Mouse (Mus musculus): ENCODE measurements around the gene Mapk8ip2. TPM values are rescaled to one million over a fixed set of nuclear protein-coding genes. Genes with fewer than 3 reads are reported as not detected.

Mapk8ip2 gene
- polyA plus RNA-seq, 1 experiment from 2014 or later = 0.41 TPM

- 50% methylated on average over 12 of the region's 12 CpGs for WGBS
- Histone ChIP-seq H3K4me2 (ENCODE audit: low read length) (no peak overlapping the region), H3K4me1 (ENCODE audit: control insufficient read depth in 2 of 2, insufficient read depth in 2 of 2, low read length in 2 of 2) (no peaks in the 10 kb centered on the region), H3K36me3 (ENCODE audit: control insufficient read depth, insufficient read depth, low read length) (no peaks in the 10 kb centered on the region), H3K9me3 (ENCODE audit: control insufficient read depth, low read length) (peaks cover 4% of the 10 kb centered on the region; the same call in 1 of the 2 replicates), H3K27ac (replicated peaks in 1 of 2; ENCODE audit: control insufficient read depth in 1 of 2, insufficient read depth in 1 of 2, low read depth in 2 of 2, low read length in 2 of 2) (no peak overlapping the region), H3K9ac (ENCODE audit: low read length) (no peak overlapping the region), H3K27me3 (ENCODE audit: control insufficient read depth, insufficient read depth, low read length) (no peaks in the 10 kb centered on the region), H3K4me3 (ENCODE audit: control insufficient read depth in 1 of 2, insufficient read depth in 1 of 2, low read depth in 1 of 2, low read length in 2 of 2) (no peak overlapping the region)
- ATAC-seq (ENCODE audit: insufficient number of reproducible peaks, insufficient read depth, low FRiP score, low read depth) = no peak
Observed at GRCm38 (mm10) chr15:89488182-89488581, 34.5 kb downstream of the Mapk8ip2 start.

DNA sequence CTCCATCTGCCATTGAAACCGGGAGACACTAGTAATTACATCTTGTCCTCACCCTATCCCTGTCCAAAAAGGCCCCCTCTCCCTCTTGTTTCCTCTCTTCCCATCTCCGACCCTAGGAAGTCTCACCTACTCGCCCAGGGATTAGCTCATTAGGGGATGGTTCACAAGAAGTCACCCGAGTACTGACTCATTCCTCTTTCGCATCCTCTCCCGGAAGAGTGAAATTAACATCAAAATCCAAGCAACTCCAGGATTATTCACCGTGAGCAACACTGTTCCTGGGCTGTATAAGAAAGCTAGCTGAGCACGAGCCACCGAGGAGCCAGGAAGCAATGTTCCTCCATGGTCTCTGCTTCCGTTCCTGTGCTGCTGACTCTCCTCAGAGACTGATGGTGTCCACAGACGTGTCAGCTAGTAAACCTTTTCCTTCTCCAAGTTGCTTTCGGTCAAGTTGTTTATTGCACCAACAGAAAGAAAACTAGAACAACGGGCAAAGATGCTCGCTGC lies 35.0 kb downstream of the Mapk8ip2 start:
- peaks cover 4% of the 10 kb centered on the region; the same call in 1 of the 2 replicates for H3K9me3 ChIP-seq (ENCODE audit: control insufficient read depth, low read length)
- ATAC-seq (ENCODE audit: insufficient number of reproducible peaks, insufficient read depth, low FRiP score, low read depth) = no peak
- H3K27ac ChIP-seq (replicated peaks in 1 of 2; ENCODE audit: control insufficient read depth in 1 of 2, insufficient read depth in 1 of 2, low read depth in 2 of 2, low read length in 2 of 2) = no peak overlapping the region
- H3K27me3 ChIP-seq (ENCODE audit: control insufficient read depth, insufficient read depth, low read length) = no peaks in the 10 kb centered on the region
- no peak overlapping the region for H3K4me2 ChIP-seq (ENCODE audit: low read length)
- no peaks in the 10 kb centered on the region for H3K36me3 ChIP-seq (ENCODE audit: control insufficient read depth, insufficient read depth, low read length)
- no peaks in the 10 kb centered on the region for H3K4me1 ChIP-seq (ENCODE audit: control insufficient read depth in 2 of 2, insufficient read depth in 2 of 2, low read length in 2 of 2)
- no peak overlapping the region for H3K4me3 ChIP-seq (ENCODE audit: control insufficient read depth in 1 of 2, insufficient read depth in 1 of 2, low read depth in 1 of 2, low read length in 2 of 2)
- no peak overlapping the region for H3K9ac ChIP-seq (ENCODE audit: low read length)
- WGBS = 27% methylated on average over 14 of the region's 14 CpGs

DNA sequence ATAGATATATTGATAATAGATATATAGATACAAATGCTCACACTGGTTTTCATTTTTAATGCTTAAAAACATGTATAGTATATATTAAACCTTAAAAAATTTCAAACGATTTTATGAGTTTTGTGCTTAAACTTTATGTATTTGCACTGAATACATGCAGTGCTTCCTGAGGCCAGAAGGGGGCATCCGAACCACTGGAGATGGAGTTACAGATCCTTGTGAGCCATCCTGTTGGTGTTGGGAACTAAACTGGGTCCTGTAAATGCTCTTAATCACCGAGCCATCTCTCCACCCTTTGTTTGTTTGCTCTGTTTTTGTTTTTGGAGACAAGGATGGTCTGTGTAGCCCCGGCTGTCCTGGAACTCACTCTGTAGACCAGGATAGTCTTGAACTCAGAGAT lies 41.3 kb downstream of the Mapk8ip2 start:
- Histone ChIP-seq H3K36me3 (ENCODE audit: control insufficient read depth, insufficient read depth, low read length) (no peaks in the 10 kb centered on the region), H3K4me1 (ENCODE audit: control insufficient read depth in 2 of 2, insufficient read depth in 2 of 2, low read length in 2 of 2) (peaks cover 2 to 9% of the 10 kb centered on the region in 2 experiments; a peak in 3 of 4 replicates), H3K4me2 (ENCODE audit: low read length) (no peak overlapping the region), H3K9ac (ENCODE audit: low read length) (no peak overlapping the region), H3K27me3 (ENCODE audit: control insufficient read depth, insufficient read depth, low read length) (peaks cover 32% of the 10 kb centered on the region), H3K9me3 (ENCODE audit: control insufficient read depth, low read length) (peaks cover 4% of the 10 kb centered on the region; the same call in 1 of the 2 replicates), H3K4me3 (ENCODE audit: control insufficient read depth in 1 of 2, insufficient read depth in 1 of 2, low read depth in 1 of 2, low read length in 2 of 2) (no peak overlapping the region), H3K27ac (replicated peaks in 1 of 2; ENCODE audit: control insufficient read depth in 1 of 2, insufficient read depth in 1 of 2, low read depth in 2 of 2, low read length in 2 of 2) (no peak overlapping the region)
- WGBS = 71% methylated on average over 4 of the region's 4 CpGs
- no peak for ATAC-seq (ENCODE audit: insufficient number of reproducible peaks, insufficient read depth, low FRiP score, low read depth)

DNA sequence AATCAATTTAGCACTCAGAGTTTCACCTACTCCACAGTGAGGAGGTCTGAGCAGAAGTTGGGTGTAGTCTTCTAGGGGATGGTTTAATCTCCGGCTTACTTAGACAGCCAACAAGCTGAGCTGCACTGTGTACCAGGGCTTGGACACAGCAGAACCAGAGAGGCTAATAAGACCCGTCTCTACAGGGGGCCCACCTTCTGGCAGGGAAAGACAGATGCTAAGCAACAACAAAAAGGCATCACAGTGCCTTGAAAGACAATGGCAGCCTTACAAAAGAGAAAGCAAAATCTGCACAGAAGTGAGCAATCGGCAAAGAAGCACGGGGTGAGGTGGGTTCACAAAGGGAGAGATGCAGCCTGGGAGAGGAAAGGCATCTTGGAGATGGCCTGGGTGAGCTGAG lies 42.4 kb downstream of the Mapk8ip2 start:
- Histone ChIP-seq H3K4me3 (ENCODE audit: control insufficient read depth in 1 of 2, insufficient read depth in 1 of 2, low read depth in 1 of 2, low read length in 2 of 2) (no peak overlapping the region), H3K27ac (replicated peaks in 1 of 2; ENCODE audit: control insufficient read depth in 1 of 2, insufficient read depth in 1 of 2, low read depth in 2 of 2, low read length in 2 of 2) (no peak overlapping the region), H3K4me1 (ENCODE audit: control insufficient read depth in 2 of 2, insufficient read depth in 2 of 2, low read length in 2 of 2) (peaks cover 2 to 9% of the 10 kb centered on the region in 2 experiments; a peak in 3 of 4 replicates), H3K9me3 (ENCODE audit: control insufficient read depth, low read length) (peaks cover 4% of the 10 kb centered on the region; the same call in 1 of the 2 replicates), H3K4me2 (ENCODE audit: low read length) (no peak overlapping the region), H3K36me3 (ENCODE audit: control insufficient read depth, insufficient read depth, low read length) (0 out of 2 replicates have a peak, but pooled peaks cover 3% of the 10 kb centered on the region), H3K9ac (ENCODE audit: low read length) (no peak overlapping the region), H3K27me3 (ENCODE audit: control insufficient read depth, insufficient read depth, low read length) (peaks cover 44% of the 10 kb centered on the region)
- WGBS = 62% methylated on average over 4 of the region's 4 CpGs
- ATAC-seq (ENCODE audit: insufficient number of reproducible peaks, insufficient read depth, low FRiP score, low read depth) = no peak

DNA sequence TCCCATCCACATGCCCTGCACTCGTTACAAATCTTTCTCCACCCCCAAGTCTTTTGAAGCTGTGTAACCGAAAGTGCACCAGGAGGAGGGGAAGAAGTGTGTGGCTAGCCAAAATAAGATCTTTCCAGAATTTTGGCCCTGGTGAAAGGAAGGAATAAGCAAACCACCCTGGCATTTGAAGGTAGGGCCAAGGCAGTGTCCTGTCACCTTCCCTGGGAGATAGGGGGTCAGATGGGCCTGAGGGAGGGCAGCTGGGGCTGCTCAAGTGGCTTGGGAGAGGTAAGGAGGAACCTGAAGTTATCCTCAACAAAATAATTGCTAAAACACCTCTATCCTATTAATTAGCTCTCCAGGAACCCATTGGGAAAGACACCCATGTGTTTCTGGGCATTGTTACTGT lies 43.1 kb downstream of the Mapk8ip2 start:
- Histone ChIP-seq H3K4me2 (ENCODE audit: low read length) (no peak overlapping the region), H3K36me3 (ENCODE audit: control insufficient read depth, insufficient read depth, low read length) (0 out of 2 replicates have a peak, but pooled peaks cover 3% of the 10 kb centered on the region), H3K4me1 (ENCODE audit: control insufficient read depth in 2 of 2, insufficient read depth in 2 of 2, low read length in 2 of 2) (peaks cover 2 to 9% of the 10 kb centered on the region in 2 experiments; a peak in 3 of 4 replicates), H3K27me3 (ENCODE audit: control insufficient read depth, insufficient read depth, low read length) (peaks cover 49% of the 10 kb centered on the region), H3K9ac (ENCODE audit: low read length) (no peak overlapping the region), H3K27ac (replicated peaks in 1 of 2; ENCODE audit: control insufficient read depth in 1 of 2, insufficient read depth in 1 of 2, low read depth in 2 of 2, low read length in 2 of 2) (peak overlapping the region; percentile 21 to 56; a peak in 2 of 4 replicates), H3K9me3 (ENCODE audit: control insufficient read depth, low read length) (peaks cover 4% of the 10 kb centered on the region; the same call in 1 of the 2 replicates), H3K4me3 (ENCODE audit: control insufficient read depth in 1 of 2, insufficient read depth in 1 of 2, low read depth in 1 of 2, low read length in 2 of 2) (no peak overlapping the region)
- WGBS = 45% methylated on average over 2 of the region's 2 CpGs
- no peak for ATAC-seq (ENCODE audit: insufficient number of reproducible peaks, insufficient read depth, low FRiP score, low read depth)

GRCm38 (mm10) chr15:89497391-89498048 lies 43.8 kb downstream of the Mapk8ip2 start:
- H3K4me2 ChIP-seq (ENCODE audit: low read length) = no peak overlapping the region; the same call in 1 of the 2 replicates
- peaks cover 2 to 9% of the 10 kb centered on the region in 2 experiments; a peak in 3 of 4 replicates for H3K4me1 ChIP-seq (ENCODE audit: control insufficient read depth in 2 of 2, insufficient read depth in 2 of 2, low read length in 2 of 2)
- 12% methylated on average over 4 of the region's 4 CpGs for WGBS
- ATAC-seq (ENCODE audit: insufficient number of reproducible peaks, insufficient read depth, low FRiP score, low read depth) = peak; percentile 79
- peak overlapping the region; percentile 75 for H3K9ac ChIP-seq (ENCODE audit: low read length)
- H3K9me3 ChIP-seq (ENCODE audit: control insufficient read depth, low read length) = peaks cover 4% of the 10 kb centered on the region; the same call in 1 of the 2 replicates
- H3K27ac ChIP-seq (replicated peaks in 1 of 2; ENCODE audit: control insufficient read depth in 1 of 2, insufficient read depth in 1 of 2, low read depth in 2 of 2, low read length in 2 of 2) = peak overlapping the region; percentile 61 to 83
- H3K4me3 ChIP-seq (ENCODE audit: control insufficient read depth in 1 of 2, insufficient read depth in 1 of 2, low read depth in 1 of 2, low read length in 2 of 2) = peak overlapping the region; percentile 60 to 79
- H3K36me3 ChIP-seq (ENCODE audit: control insufficient read depth, insufficient read depth, low read length) = 0 out of 2 replicates have a peak, but pooled peaks cover 4% of the 10 kb centered on the region
- H3K27me3 ChIP-seq (ENCODE audit: control insufficient read depth, insufficient read depth, low read length) = peaks cover 49% of the 10 kb centered on the region

GRCm38 (mm10) chr15:89498049-89498960 lies 44.6 kb downstream of the Mapk8ip2 start:
- Histone ChIP-seq H3K9ac (ENCODE audit: low read length) (peak overlapping the region; percentile 75), H3K4me2 (ENCODE audit: low read length) (peak overlapping the region; percentile 89), H3K36me3 (ENCODE audit: control insufficient read depth, insufficient read depth, low read length) (peaks cover 12% of the 10 kb centered on the region; the same call in 1 of the 2 replicates), H3K4me3 (ENCODE audit: control insufficient read depth in 1 of 2, insufficient read depth in 1 of 2, low read depth in 1 of 2, low read length in 2 of 2) (peak overlapping the region; percentile 60 to 79), H3K27me3 (ENCODE audit: control insufficient read depth, insufficient read depth, low read length) (peaks cover 49% of the 10 kb centered on the region), H3K4me1 (ENCODE audit: control insufficient read depth in 2 of 2, insufficient read depth in 2 of 2, low read length in 2 of 2) (peaks cover 2 to 9% of the 10 kb centered on the region in 2 experiments; a peak in 3 of 4 replicates), H3K27ac (replicated peaks in 1 of 2; ENCODE audit: control insufficient read depth in 1 of 2, insufficient read depth in 1 of 2, low read depth in 2 of 2, low read length in 2 of 2) (peak overlapping the region; percentile 61 to 83), H3K9me3 (ENCODE audit: control insufficient read depth, low read length) (no peaks in the 10 kb centered on the region; the same call in 1 of the 2 replicates)
- 0 out of 2 replicates have a peak, but pooled peaks have one; percentile 6 for ATAC-seq (ENCODE audit: insufficient number of reproducible peaks, insufficient read depth, low FRiP score, low read depth)
- WGBS = 2% methylated on average over 39 of the region's 41 CpGs
